Mouse (Mus musculus) lung, postnatal 0 days (tissue): Measurements from ENCODE around the gene Dnah5.

Source experiments
- CTCF ChIP-seq: IDR thresholded peaks from 2 replicates; pipeline ENCODE4 v1.5.1; 2016; ENCODE audit warnings: antibody characterized with exemption, mild to moderate bottlenecking
- EP300 ChIP-seq: IDR thresholded peaks from 2 replicates; pipeline ENCODE4 v1.6.1; 2016; ENCODE audit warnings: antibody characterized with exemption, mild to moderate bottlenecking, control low read depth

DNA sequence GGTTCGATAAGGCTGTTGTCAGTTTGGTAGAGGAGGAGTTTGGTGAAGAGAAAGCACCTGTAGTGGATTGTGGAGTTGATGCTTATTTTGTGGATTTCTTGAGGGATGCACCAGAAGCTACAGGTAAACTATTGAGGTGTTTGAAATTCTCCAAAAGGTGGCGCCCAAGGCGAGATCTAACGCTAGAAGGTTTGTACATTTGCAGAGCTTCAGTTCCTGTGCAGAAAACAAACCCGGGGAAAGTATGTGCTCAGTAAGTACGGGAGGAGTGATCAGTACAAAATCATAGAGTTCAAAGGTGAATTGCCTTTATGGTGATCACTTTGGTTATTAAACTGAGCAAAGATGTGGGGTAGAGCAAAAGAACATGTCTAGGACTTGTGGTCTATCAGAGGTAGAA is 166.9 kb downstream of the Dnah5 start:
- TF ChIP-seq EP300 (no peak), CTCF (no peak)
